Mouse (Mus musculus) spleen, postnatal 36 days (tissue): ENCODE data around the gene Dnaaf3.
"Not testable (repeated sequence)": the region's sequence is repeated elsewhere in the genome, so short reads cannot be mapped to it uniquely, and the experiment has no call there.

Experiments used
- DNase-seq, 2 experiments: peaks; one replicate each; pipeline ENCODE4 v3.0.0; 2022; ENCODE audit warnings: low spot score in 2 of 2, mixed read lengths in 1 of 2

Dnaaf3 gene

DNA sequence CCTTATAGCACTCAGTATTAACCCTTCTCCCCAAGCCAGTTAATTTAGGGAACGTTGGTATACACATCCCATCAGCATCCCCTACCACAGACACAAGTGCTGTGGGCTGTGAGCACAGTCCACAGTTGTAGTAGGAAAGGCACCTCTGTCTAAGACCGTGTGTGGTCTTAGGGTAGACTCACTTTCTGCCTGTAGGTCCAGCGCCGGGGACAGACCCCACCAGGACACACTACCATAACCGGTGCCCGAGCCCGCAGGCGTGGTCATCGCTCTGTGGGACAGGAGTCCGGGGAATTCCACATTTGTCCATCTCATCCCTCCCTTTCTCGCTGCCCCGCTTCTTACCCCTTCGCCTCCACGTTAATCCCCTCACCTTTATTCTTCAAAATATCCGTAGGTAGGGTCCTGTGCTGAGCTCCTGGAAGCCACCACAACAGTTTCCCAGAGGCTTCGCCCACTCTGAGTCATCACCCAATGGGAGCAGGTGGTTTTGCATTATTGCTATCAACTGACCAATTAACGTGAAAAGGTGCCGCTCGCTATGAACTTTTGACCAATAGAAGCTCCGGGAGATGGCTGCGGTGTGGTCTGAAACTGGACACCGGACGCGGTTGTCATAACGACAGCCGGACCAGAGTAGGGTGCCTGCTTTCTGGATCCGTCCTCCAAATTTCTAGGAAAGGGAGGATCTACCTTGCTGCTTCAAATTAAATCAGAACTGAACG is at the start of gene Dnaaf3:
TSS of gene Dnaaf3 (minus strand) at position 449 of the 725 bp plus-strand sequence.
- no peak for DNase-seq

DNA sequence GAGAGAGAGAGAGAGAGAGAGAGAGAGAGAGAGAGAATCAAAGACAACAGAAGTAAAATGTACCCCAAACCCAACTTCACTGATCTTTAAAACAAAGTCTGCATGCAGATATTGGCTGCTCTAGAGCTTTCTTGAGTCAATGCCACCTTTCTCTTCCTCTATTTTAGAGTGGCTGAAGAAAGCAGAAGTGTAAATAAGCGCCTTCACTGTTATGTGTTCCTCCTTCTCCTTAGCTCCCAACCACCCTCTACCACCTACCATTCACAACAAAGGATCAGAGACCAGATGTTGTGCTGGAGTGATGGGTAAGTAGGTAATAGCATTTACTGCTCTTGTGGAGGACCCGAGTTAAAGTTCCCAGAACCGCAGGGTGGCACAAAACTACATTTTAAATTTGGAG is 49.2 kb upstream of the Dnaaf3 start:
- not testable (repeated sequence) for DNase-seq

DNA sequence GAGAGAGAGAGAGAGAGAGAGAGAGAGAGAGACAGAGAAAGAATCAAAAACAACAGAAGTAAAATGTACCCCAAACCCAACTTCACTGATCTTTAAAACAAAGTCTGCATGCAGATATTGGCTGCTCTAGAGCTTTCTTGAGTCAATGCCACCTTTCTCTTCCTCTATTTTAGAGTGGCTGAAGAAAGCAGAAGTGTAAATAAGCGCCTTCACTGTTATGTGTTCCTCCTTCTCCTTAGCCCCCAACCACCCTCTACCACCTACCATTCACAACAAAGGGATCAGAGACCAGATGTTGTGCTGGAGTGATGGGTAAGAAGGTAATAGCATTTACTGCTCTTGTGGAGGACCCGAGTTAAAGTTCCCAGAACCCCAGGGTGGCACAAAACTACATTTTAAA is 40.1 kb upstream of the Dnaaf3 start:
- DNase-seq = not testable (repeated sequence)

DNA sequence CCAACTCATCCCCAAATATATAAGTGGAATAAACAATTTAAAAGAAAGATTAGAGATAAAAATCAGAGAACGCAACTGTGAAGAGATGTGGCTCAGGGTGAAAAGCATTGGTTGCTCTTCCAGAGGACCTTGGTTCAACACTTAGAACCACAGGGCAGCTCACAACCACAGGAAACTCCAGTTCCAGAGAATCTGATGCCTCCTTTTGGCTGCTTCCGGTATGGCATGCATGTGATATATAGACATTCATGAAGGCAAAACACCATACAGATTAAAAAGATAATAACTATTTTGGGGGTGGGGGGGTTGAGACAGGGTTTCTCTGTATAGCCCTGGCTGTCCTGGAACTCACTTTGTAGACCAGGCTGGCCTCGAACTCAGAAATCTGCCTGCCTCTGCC is 30.4 kb upstream of the Dnaaf3 start:
- DNase-seq = no peak

DNA sequence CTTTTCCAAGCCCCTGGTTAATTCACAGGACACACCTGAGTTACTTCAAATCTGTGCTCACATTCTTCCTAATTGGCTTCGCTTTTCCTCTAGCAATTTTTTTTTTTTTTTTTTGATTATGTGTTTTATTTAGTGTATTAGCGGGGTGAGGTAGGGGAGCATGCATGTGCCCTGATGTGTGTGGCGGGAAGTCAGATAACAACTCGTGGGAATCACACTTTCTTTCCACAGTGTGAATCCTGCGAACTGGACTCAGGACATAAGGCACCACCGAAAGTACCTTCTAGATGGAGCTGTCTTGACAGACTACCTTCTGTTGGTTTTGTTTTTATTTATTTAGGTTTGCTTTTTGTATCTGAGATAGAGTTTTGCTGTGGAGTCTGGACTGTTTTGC is 24.9 kb upstream of the Dnaaf3 start:
- no peak for DNase-seq

DNA sequence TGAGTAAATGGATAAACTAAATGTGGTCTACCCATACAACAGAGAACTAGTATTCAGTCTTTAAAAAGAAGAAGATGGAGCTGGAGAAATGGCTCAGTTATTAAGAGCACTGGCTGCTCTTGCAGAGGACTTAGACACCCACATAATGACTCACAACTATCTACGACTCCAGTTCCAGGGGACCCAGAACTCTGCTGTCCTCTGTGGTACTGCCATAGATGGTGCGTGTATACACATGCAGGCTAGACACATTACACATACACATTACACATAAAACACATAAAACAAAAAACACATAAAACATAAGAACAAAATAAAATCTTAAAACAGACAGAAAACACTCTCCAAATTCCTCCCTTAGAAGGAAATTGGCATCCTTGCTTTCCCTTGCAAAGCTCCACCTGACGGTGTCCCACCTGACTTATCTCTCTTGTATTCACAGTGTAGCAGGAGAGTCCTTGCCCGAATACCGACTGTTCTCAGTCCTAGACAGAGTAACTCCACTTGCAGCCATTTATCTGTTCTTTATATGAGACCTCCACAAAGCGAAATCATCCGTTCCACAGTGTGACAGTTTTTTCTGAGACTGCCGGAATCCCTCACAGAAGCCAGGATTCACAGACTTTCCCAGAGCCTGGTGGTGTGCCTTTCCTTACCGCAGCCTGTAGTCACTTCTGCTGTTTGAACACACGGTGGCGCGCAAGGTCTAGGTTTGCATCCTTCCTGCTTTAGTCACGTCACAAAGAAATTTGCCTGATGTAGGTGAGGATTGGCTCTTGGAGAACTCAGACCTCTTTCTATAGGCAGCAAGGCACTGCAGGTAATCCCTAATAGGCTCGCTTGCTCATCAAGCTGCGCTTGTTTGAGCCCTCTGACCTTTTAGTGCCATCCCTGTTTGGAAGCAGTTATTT is 24.3 kb upstream of the Dnaaf3 start:
- peak; percentile 53 to 69 for DNase-seq

DNA sequence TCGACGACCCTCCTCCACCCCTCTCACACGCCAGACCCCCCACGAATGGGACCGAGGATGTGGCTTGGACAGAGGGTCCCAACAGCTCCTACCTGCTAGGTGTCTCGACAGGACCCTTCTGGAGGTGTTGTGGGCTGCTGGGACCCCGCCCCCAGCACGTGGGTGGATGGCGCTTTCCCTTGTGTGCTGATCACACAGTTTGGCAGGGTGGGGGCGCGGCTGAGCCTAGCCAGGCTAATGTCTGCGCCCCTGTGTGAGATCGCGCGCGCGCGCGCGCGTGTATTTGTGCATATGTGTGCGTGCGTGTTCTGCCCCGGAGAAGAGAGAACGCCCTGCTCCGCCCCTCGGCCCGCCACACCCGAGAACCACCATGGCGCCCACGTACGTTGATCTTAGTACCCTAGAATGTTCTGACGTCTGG is 15.0 kb upstream of the Dnaaf3 start, which contains the start of gene Syt5:
TSS of gene Syt5 (minus strand) at position 321 of the 421 bp plus-strand sequence.
- no peak for DNase-seq

DNA sequence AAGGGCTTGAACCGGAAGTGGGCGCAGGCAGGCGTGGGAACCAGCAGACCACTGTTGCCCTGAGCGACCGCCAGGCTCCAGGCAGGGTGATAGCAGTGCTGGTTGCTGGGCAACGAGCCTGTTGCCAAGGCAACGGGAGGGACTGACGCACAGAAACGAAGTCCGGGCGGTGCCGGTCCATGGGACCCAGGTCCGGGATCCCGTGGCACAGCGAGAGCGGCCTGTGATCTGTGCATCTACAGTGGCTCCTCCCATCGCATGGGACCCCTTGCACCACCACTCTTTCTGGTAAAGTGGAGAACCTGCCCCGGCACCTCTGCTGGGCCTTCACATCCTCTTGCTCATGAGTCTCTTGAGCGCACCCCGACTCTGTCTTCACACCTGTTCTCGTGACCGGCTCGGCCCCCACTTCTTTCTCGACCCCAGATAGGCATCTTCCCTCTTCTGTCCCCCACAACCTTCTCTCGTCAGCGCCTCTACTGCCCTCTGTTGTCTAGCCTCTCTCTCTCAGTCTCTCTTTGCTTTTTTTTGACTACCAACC is 14.4 kb upstream of the Dnaaf3 start:
- DNase-seq = no peak

DNA sequence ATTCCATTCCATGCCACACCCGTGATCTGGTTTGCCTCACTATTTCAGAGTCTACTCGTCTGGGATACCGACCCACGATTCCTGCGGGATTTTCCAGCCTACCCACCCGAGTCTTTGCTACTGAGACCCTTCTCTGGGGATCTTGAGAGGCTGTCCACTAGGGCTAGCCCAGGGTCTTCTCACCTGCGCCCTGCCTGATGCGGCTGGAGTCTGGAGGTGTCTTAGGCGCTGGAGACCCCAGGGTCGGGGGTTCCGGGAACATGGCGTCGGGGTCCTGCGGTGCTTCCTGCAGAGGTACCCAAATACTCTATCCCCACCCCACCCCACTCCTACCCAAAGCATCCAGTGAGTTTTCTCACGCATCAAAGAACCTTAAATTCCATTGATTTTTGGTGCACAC is 13.8 kb upstream of the Dnaaf3 start:
- DNase-seq = no peak

DNA sequence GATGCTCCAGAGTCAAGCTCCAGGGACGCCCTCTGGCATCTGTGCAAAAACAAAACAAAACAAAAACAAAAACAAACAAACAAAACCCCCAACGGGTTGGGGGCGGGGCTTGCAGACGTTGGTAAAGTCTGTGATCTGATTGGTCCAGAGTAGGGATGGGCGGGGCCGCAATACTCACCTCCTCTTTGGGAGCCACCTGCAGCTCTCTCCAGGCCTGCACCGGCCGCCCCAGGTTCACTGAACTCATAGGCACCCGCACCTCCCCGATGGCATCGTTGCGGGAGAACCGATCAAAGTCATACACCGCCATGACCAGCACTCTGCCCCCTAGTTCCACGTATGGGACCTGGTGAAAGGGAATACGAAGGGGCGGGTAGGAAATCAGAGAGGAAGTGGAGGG is 9.8 kb upstream of the Dnaaf3 start:
- DNase-seq = no peak

DNA sequence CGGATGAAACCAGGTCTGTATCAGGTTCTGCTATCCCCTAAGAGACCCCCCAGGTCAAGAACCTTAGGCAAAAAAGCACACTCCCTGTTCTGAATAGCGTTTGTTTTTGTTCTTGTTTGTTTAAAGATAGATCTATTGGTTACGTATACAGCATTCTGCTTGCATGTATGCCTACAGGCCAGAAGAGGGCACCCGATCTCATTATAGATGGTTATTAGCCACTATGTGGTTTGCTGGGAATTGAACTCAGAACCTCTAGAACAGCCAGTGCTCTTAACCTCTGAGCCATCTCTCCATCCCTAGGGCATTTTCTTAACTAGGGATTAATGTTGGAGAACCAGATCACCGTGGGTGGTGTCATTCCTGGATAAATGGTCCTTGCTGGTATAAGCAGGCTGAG is 9.1 kb upstream of the Dnaaf3 start:
- no peak for DNase-seq

DNA sequence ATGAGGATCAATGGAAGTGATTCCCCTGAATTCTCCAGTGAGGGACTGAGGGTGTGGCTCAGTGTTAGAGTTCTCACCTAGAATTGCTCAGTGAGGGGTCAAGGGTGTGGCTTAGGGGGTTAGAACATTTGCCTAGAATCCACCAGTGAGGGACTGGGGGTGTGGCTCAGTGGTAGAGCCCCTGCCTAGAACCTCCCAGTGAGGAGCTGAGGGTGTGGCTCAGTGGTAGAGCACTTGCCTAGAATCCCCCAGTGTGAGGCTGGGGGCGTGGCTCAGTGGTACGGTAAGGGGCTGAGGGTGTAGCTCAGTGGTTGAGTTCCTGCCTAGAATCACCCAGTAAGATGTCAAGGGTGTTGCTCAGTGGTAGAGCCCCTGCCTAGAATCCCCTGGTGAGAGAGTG is 6.8 kb upstream of the Dnaaf3 start:
- no peak for DNase-seq

DNA sequence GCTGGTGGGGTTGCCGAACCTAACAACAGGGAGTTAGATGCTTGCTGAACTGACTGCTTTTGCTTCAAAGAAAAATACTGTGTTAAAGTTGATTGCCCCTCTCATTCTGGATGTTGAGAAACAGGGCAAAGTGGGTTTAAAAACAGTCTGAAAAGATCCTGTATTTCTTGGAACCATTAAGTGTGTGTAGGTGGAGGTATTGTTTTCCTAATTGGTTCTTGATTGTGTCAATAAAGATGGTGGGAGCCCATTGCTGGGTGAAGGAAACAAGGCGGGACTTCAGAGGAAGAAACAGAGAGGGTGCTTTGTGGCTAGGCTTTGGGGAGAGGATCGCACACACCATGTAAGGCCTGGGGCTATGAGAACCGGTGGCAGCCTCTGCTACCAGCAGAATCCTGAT is 4.9 kb upstream of the Dnaaf3 start:
- no peak for DNase-seq

DNA sequence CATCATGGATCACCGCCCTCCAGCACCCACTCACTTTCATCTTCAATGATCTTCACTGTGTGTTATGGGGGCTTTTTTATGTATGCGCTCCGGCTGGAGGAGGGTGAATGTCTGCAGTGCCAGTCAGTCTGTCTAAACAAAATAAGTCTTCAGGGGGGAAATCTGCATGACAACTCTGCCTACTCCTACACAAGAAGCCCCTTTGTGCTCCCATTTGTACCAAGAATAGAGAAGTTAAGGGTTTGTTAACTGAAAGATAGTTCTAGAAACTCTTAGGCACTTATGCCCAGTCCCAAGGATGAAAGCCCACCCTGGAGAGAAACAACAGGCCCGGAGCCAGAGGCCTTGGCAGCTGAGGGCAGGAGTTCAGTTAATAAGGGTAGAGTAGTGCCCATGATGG is 4.1 kb upstream of the Dnaaf3 start:
- DNase-seq = no peak

DNA sequence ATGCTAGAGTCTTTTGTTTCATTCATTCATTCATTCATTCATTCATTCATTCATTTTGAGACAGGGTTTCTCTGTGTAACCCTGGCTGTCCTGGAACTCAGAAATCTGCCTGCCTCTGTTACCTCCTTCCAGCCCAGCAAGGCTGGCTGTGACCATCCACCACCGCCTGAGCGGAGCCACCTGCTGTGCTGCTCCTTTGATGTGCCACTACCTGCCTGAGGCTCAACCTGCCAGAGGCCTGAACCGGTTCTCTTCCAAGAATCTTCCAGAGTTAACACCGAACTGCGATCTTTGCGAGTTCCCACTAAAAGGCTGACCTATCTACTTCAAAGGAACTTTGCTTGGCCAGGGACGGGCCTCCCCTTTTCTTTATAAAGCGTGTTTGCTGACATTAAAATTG is 2.1 kb downstream of the Dnaaf3 start:
- not testable (repeated sequence) for DNase-seq

DNA sequence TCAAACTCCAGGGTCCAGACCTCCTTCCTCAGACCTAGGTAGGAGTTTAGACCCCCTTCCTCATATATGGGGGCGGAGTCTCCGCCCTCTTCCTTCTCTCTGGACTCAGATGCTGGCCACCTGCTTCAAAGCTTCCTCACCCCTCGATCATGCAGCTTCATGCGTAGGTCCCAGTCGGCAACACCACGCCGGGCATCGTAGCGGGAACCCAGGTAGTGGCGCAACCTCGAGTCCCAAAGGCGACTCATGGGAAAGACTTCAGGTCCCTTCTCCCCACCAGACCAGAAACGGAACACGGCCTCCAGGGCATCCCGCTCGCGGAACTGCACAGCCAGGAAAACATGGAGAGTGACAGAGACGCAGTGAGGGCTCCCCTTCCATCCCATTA is 5.0 kb downstream of the Dnaaf3 start:
- no peak for DNase-seq

DNA sequence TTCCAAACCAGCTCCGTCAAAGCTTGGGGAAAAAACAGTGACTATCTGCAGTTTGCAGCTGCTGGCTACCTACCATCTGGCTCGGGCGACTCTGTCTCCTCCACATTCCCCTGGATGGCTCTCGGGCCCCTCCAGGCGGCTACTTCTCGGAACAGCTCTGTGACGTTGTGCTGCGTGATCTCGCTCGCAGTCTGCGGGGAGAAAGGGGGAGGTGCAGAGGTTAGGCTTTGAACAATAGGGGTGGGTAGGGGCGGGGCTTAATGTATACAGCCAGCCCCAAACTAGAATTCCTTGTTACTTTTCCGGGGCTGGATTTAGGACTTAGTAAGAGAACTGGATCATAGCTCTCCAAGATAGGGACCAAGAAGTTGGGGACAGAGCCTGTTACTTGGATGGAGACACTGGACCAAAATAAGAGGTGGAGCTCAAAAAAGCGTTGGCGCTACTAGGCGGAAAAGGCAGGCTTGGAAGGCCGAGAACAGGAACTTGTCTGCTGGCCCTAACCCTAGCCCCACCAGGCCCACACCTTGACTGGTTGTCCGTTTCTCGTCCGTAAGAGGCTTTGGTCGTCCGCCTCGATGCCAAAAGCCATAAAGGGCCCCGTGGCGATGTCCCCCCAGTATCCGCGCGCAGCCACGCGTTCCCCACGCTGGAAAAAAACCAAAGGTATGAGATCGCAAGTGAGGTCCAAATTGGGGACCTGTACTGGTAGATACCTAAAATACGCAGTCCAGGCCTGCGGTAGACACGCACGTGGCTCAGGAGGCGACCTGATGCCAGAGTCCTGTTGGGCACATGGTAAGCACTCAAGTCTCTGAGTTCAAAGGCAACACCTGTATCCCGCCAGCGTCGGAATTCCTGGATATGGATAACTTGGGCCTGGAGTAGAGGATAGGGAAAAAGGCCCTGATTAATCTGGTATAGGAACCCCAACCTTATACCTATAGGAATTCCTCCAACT is 5.6 kb downstream of the Dnaaf3 start:
- DNase-seq = peak; percentile 67 to 69

DNA sequence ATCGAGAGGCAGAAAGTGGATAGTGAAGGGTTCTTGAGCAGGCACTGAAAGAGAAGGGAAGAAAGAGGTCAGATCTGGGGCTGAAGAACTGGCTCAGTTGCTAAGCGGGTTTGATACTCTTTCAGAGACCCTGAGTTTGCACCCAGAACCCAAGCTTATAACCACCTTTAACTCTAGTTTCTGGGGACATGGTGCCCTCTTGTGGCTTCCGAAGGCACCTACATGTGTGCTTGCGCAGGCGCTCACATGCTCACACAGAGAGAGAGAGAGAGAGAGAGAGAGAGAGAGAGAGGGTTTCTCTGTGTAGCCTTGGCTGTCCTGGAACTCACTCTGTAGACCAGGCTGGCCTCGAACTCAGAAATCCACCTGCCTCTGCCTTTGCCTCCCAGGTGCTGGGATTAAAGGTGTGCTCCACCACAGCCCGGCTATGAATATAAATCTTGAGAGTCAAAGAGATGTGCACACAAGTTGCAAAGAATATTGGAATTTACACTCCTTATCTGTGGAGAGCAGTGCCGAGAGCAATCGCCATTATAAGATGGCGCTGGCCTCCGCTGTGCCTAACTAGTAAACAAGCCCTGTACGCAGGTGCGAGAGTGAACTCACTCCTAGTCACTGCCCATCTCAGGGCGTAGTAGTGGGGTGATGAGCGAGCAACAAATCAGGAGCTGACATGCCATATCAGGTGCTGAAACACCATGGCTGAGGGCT is 7.9 kb downstream of the Dnaaf3 start, which contains the start of gene Tnni3:
TSS of gene Tnni3 (minus strand) at position 18 of the 711 bp plus-strand sequence.
- DNase-seq = peak in 1 of 2 experiments; percentile 40

DNA sequence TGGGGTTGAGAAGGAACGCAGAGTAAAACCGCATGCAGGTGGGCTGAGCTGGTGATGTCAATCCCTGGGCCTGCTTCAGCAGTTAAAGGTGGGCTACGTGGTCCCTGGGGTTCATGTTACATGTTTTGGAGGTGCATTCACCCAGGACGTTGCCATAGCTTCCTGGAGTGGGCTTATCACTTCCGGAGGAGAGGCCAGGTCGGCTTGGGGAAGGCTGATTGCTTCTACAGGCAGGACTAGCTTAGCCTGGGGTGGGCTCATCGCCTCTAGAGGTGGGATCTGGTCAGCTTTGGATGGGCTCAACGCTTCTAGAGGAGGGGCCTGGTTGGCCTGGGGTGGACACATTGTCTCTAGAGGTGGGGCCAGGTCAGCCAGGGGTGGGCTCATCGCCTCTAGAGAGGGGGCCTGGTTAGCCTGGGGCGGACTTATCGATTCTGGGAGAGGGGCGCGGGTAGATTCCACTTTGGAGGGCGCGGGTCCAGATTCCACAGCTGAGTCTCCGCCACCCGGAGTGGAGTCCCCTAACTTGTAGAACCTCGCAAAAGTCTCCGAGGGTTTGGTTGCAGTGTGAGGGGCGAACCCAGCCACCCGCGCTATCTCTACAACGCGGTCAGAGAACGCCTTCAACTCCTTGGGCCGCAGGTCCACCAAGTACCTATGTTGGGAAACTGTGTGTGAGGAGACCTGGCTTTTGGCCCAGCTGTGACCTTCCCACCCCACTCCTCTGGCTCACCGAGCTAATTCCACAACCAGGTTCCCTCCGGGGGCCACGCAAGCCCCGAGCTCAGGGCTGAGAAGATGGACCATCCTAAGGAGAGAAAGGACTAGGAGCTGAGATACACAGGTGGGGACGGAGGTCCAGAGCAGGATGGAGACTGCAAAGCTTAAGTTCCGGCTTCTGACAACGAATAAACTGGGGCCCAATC is 8.8 kb downstream of the Dnaaf3 start:
- no peak for DNase-seq

DNA sequence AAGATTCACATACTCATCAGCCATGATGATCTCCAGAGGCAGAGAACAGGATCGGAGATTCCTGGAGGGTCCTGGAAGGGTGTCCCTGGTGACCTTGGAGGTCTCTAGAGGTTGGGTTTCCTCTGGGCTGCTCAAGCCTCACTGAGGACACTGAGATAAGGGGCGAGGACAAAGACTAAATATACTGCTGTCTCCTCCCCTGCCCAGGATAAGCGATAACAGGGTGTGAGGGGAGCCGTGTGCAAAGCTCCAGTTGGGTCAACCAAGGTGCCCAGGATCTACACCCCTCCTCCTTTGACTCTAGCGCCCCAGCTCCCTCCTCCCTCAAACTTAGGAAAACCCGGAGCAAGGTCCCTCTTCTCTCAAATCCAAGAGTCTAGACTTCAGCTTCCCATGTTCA is 10.0 kb downstream of the Dnaaf3 start:
- no peak for DNase-seq
